Mouse (Mus musculus) neural tube, embryonic 14.5 days (tissue): ENCODE results near the gene Cdk14. TPM values are rescaled to one million over a fixed set of nuclear protein-coding genes. Genes with fewer than 3 reads are reported as not detected.
A peak's percentile ranks its signal among the peaks of the same experiment; 100 is the strongest.

Experiments used
- ATAC-seq: fragments of 200-750 bp; cut with Nextera tagmentation; 2 replicates; pipeline ENCODE4 v1.8.0; 2017; ENCODE audit warnings: low read depth, mild to moderate bottlenecking, moderate TSS enrichment, moderate library complexity
- H3K27ac ChIP-seq: fragments of 300-500 bp; sonication (generic); 2 replicates; pipeline ENCODE4 v1.5.1; 2014; ENCODE audit warnings: low read depth, mild to moderate bottlenecking, control low read depth, low read length, moderate library complexity, mixed read lengths
- H3K27me3 ChIP-seq: fragments of 300-500 bp; sonication (generic); 2 replicates; pipeline ENCODE4 v1.6.1; 2014; ENCODE audit warnings: low read length; ENCODE audit not compliant: control insufficient read depth, insufficient read depth
- H3K36me3 ChIP-seq: fragments of 300-500 bp; sonication (generic); 2 replicates; pipeline ENCODE4 v1.6.1; 2014; ENCODE audit warnings: low read length, mixed read lengths; ENCODE audit not compliant: control insufficient read depth, insufficient read depth
- H3K4me1 ChIP-seq: fragments of 300-500 bp; sonication (generic); 2 replicates; pipeline ENCODE4 v1.6.1; 2014; ENCODE audit warnings: low read length; ENCODE audit not compliant: control insufficient read depth, insufficient read depth
- H3K4me2 ChIP-seq: fragments of 300-500 bp; sonication (generic); 2 replicates; pipeline ENCODE4 v1.6.1; 2014; ENCODE audit warnings: mild to moderate bottlenecking, low read depth, low read length, control low read depth
- H3K4me3 ChIP-seq: fragments of 300-500 bp; sonication (generic); 2 replicates; pipeline ENCODE4 v1.5.1; 2014; ENCODE audit warnings: low read depth, low read length, control low read depth, mixed read lengths
- H3K9ac ChIP-seq: fragments of 300-500 bp; sonication (generic); replicated peaks from 2 replicates; pipeline ENCODE4 v1.6.1; 2014; ENCODE audit warnings: low read depth, mild to moderate bottlenecking, control low read depth, low read length, mixed read lengths
- H3K9me3 ChIP-seq: fragments of 300-500 bp; sonication (generic); 2 replicates; pipeline ENCODE4 v1.6.1; 2016; ENCODE audit warnings: low read length; ENCODE audit not compliant: control insufficient read depth
- WGBS: fragments of 180-500 bp; shearing (Covaris S2); extraction: QIAGEN DNeasy Blood & Tissue Kit; methylation state at CpG from one replicate; pipeline ENCODE4 v1.1.7; 2014; 5-methylcytosine and 5-hydroxymethylcytosine counted together
- polyA plus RNA-seq: library from polyadenylated mRNA; unstranded; fragments of >200 nt; fragmentation: Nextera tagmentation; extraction: Ambion mirVana; gene quantifications from 2 replicates; pipeline ENCODE4 v1.2.1, GENCODE M21; 2014

Gene Cdk14
- polyA plus RNA-seq, 1 experiment from 2014 or later: 53.5 TPM

- WGBS: 84% methylated on average over 15 of the region's 15 CpGs
- Histone ChIP-seq H3K4me3 (no peak overlapping the region), H3K4me2 (no peak overlapping the region), H3K27me3 (no peaks in the 10 kb centered on the region), H3K9me3 (no peaks in the 10 kb centered on the region), H3K9ac (no peak overlapping the region), H3K27ac (no peak overlapping the region), H3K4me1 (peaks cover 4% of the 10 kb centered on the region; the same call in 1 of the 2 replicates), H3K36me3 (no peaks in the 10 kb centered on the region)
- no peak for ATAC-seq
Observed at GRCm38 (mm10) chr5:4876653-4877091, 543.4 kb downstream of the Cdk14 start.

GRCm38 (mm10) chr5:4870041-4870726 is 549.9 kb downstream of the Cdk14 start:
- Histone ChIP-seq H3K4me1 (peaks cover 3% of the 10 kb centered on the region), H3K4me2 (no peak overlapping the region), H3K27me3 (no peaks in the 10 kb centered on the region), H3K4me3 (no peak overlapping the region), H3K36me3 (no peaks in the 10 kb centered on the region), H3K9me3 (no peaks in the 10 kb centered on the region), H3K9ac (no peak overlapping the region), H3K27ac (no peak overlapping the region)
- ATAC-seq: no peak
- 18% methylated on average over 4 of the region's 4 CpGs for WGBS

- Histone ChIP-seq H3K27me3 (no peaks in the 10 kb centered on the region), H3K9ac (no peak overlapping the region), H3K27ac (no peak overlapping the region), H3K36me3 (no peaks in the 10 kb centered on the region), H3K4me2 (no peak overlapping the region), H3K4me1 (peaks cover 3% of the 10 kb centered on the region), H3K4me3 (no peak overlapping the region), H3K9me3 (no peaks in the 10 kb centered on the region)
- 38% methylated on average over 6 of the region's 6 CpGs for WGBS
- no peak for ATAC-seq
Observed at GRCm38 (mm10) chr5:4868563-4869120, 551.5 kb downstream of the Cdk14 start.

GRCm38 (mm10) chr5:4867849-4868562 is 552.1 kb downstream of the Cdk14 start:
- H3K4me2 ChIP-seq: no peak overlapping the region
- H3K4me1 ChIP-seq: peaks cover 3% of the 10 kb centered on the region
- H3K27ac ChIP-seq: no peak overlapping the region
- no peak overlapping the region for H3K4me3 ChIP-seq
- ATAC-seq: peak; percentile 21; the same call in 1 of the 2 replicates
- H3K9ac ChIP-seq: no peak overlapping the region
- H3K9me3 ChIP-seq: no peaks in the 10 kb centered on the region
- no peaks in the 10 kb centered on the region for H3K36me3 ChIP-seq
- 30% methylated on average over 6 of the region's 6 CpGs for WGBS
- no peaks in the 10 kb centered on the region for H3K27me3 ChIP-seq

- Histone ChIP-seq H3K36me3 (no peaks in the 10 kb centered on the region), H3K4me2 (no peak overlapping the region), H3K4me1 (peaks cover 3% of the 10 kb centered on the region), H3K9me3 (no peaks in the 10 kb centered on the region), H3K27me3 (no peaks in the 10 kb centered on the region), H3K9ac (no peak overlapping the region), H3K4me3 (no peak overlapping the region), H3K27ac (no peak overlapping the region)
- WGBS: 67% methylated on average over 8 of the region's 8 CpGs
- no peak for ATAC-seq
Observed at GRCm38 (mm10) chr5:4866945-4867344, 553.2 kb downstream of the Cdk14 start.

- 63% methylated on average over 1 of the region's 1 CpGs for WGBS
- H3K27me3 ChIP-seq: no peaks in the 10 kb centered on the region
Observed at GRCm38 (mm10) chr5:4866099-4866498, 554.0 kb downstream of the Cdk14 start.

GRCm38 (mm10) chr5:4861592-4861991 is 558.5 kb downstream of the Cdk14 start:
- H3K9me3 ChIP-seq: no peaks in the 10 kb centered on the region
- WGBS: 88% methylated on average over 9 of the region's 9 CpGs
- H3K27ac ChIP-seq: no peak overlapping the region
- no peaks in the 10 kb centered on the region for H3K27me3 ChIP-seq
- H3K4me1 ChIP-seq: no peaks in the 10 kb centered on the region
- no peaks in the 10 kb centered on the region for H3K36me3 ChIP-seq
- H3K9ac ChIP-seq: no peak overlapping the region
- ATAC-seq: no peak
- no peak overlapping the region for H3K4me2 ChIP-seq
- H3K4me3 ChIP-seq: no peak overlapping the region

More at GRCm38 (mm10) chr5:4866099-4866498, 554.0 kb downstream of the Cdk14 start:
- ATAC-seq: no peak
- H3K36me3 ChIP-seq: no peaks in the 10 kb centered on the region
- H3K27ac ChIP-seq: no peak overlapping the region
- H3K4me3 ChIP-seq: no peak overlapping the region
- no peak overlapping the region for H3K9ac ChIP-seq
- H3K4me2 ChIP-seq: no peak overlapping the region
- no peaks in the 10 kb centered on the region for H3K9me3 ChIP-seq
- peaks cover 3% of the 10 kb centered on the region for H3K4me1 ChIP-seq

GRCm38 (mm10) chr5:4861141-4861540 is 559.0 kb downstream of the Cdk14 start:
- Histone ChIP-seq H3K4me1 (no peaks in the 10 kb centered on the region), H3K36me3 (no peaks in the 10 kb centered on the region), H3K4me3 (no peak overlapping the region), H3K27ac (no peak overlapping the region), H3K4me2 (no peak overlapping the region), H3K9me3 (no peaks in the 10 kb centered on the region), H3K9ac (no peak overlapping the region), H3K27me3 (no peaks in the 10 kb centered on the region)
- WGBS: 62% methylated on average over 2 of the region's 2 CpGs
- ATAC-seq: no peak

- Histone ChIP-seq H3K9ac (no peak overlapping the region), H3K36me3 (no peaks in the 10 kb centered on the region), H3K4me3 (no peak overlapping the region), H3K27ac (no peak overlapping the region), H3K4me1 (no peaks in the 10 kb centered on the region), H3K9me3 (no peaks in the 10 kb centered on the region), H3K27me3 (no peaks in the 10 kb centered on the region), H3K4me2 (no peak overlapping the region)
- 21% methylated on average over 5 of the region's 5 CpGs for WGBS
- peak; percentile 71 for ATAC-seq
Observed at GRCm38 (mm10) chr5:4858032-4858641, 562.0 kb downstream of the Cdk14 start.
